Mouse (Mus musculus) intestine, embryonic 15.5 days (tissue): ENCODE results near the gene H2-DMb2. TPM values are rescaled to one million over a fixed set of nuclear protein-coding genes. Genes with fewer than 3 reads are reported as not detected.

ENCODE experiments used
- polyA plus RNA-seq: library from polyadenylated mRNA; unstranded; fragments of >200 nt; fragmentation: Nextera tagmentation; extraction: Ambion mirVana; gene quantifications from 2 replicates; pipeline ENCODE4 v1.2.1, GENCODE M21; 2015

H2-DMb2 gene
- polyA plus RNA-seq, 1 experiment from 2014 or later = 0.83 TPM

Other genes with a start within 250 kb of the H2-DMb2 start
- gene Platr17, start 238.2 kb upstream of the H2-DMb2 start, polyA plus RNA-seq = 0.18 and 0.21 TPM in 2 replicates
- gene Daxx, start 233.9 kb upstream of the H2-DMb2 start, polyA plus RNA-seq = 37.5 and 39.1 TPM in 2 replicates
- gene Tapbp, start 227.4 kb upstream of the H2-DMb2 start, polyA plus RNA-seq = 35.6 and 39.3 TPM in 2 replicates
- gene Zbtb22, start 227.4 kb upstream of the H2-DMb2 start, polyA plus RNA-seq = 14.4 and 16.2 TPM in 2 replicates
- gene Rgl2, start 213.8 kb upstream of the H2-DMb2 start, polyA plus RNA-seq = 29.2 and 32.9 TPM in 2 replicates
- 153 and 159 TPM in 2 replicates for gene Pfdn6, start 203.0 kb upstream of the H2-DMb2 start, polyA plus RNA-seq
- gene Wdr46, start 202.6 kb upstream of the H2-DMb2 start, polyA plus RNA-seq = 37.1 and 38.5 TPM in 2 replicates
- 9.8 TPM in 2 replicates for gene B3galt4, start 191.8 kb upstream of the H2-DMb2 start, polyA plus RNA-seq
- 44.0 and 47.4 TPM in 2 replicates for gene Vps52, start 187.5 kb upstream of the H2-DMb2 start, polyA plus RNA-seq
- 1,812 and 1,948 TPM in 2 replicates for gene Rps18, start 187.3 kb upstream of the H2-DMb2 start, polyA plus RNA-seq
- 190 and 264 TPM in 2 replicates for gene H2-K1, start 143.0 kb upstream of the H2-DMb2 start, polyA plus RNA-seq
- gene Ring1, start 118.6 kb upstream of the H2-DMb2 start, polyA plus RNA-seq = 16.8 and 18.2 TPM in 2 replicates
- 51.5 and 60.9 TPM in 2 replicates for gene H2-Ke6, start 115.2 kb upstream of the H2-DMb2 start, polyA plus RNA-seq
- 151 and 172 TPM in 2 replicates for gene Slc39a7, start 111.6 kb upstream of the H2-DMb2 start, polyA plus RNA-seq
- gene Rxrb, start 111.5 kb upstream of the H2-DMb2 start, polyA plus RNA-seq = 41.8 and 45.0 TPM in 2 replicates
- gene Col11a2, start 103.9 kb upstream of the H2-DMb2 start, polyA plus RNA-seq = 0.90 and 1.0 TPM in 2 replicates
- 0.66 and 0.85 TPM in 2 replicates for gene H2-Oa, start 51.0 kb upstream of the H2-DMb2 start, polyA plus RNA-seq
- gene H2-DMa, start 23.8 kb upstream of the H2-DMb2 start, polyA plus RNA-seq = 11.3 and 13.4 TPM in 2 replicates
- gene Brd2, start 20.7 kb upstream of the H2-DMb2 start, polyA plus RNA-seq = 88.2 and 90.7 TPM in 2 replicates
- 3.2 TPM in 2 replicates for gene H2-DMb1, start 9.8 kb downstream of the H2-DMb2 start, polyA plus RNA-seq
- gene Tap1, start 44.2 kb downstream of the H2-DMb2 start, polyA plus RNA-seq = 6.2 and 6.9 TPM in 2 replicates
- 9.3 and 9.4 TPM in 2 replicates for gene Psmb9, start 44.5 kb downstream of the H2-DMb2 start, polyA plus RNA-seq
- 15.5 and 16.9 TPM in 2 replicates for gene Psmb8, start 54.4 kb downstream of the H2-DMb2 start, polyA plus RNA-seq
- 5.3 and 5.6 TPM in 2 replicates for gene Tap2, start 60.2 kb downstream of the H2-DMb2 start, polyA plus RNA-seq
- 0.06 and 0.13 TPM in 2 replicates for gene H2-Ob, start 95.6 kb downstream of the H2-DMb2 start, polyA plus RNA-seq
- gene H2-Ab1, start 114.4 kb downstream of the H2-DMb2 start, polyA plus RNA-seq = 17.1 and 21.4 TPM in 2 replicates
- gene H2-Aa, start 144.5 kb downstream of the H2-DMb2 start, polyA plus RNA-seq = 10.2 TPM in 2 replicates
- gene H2-Eb1, start 162.6 kb downstream of the H2-DMb2 start, polyA plus RNA-seq = 6.9 and 7.4 TPM in 2 replicates
- gene H2-Eb2, start 182.4 kb downstream of the H2-DMb2 start, polyA plus RNA-seq = not detected in 2 replicates
- gene Btnl2, start 211.5 kb downstream of the H2-DMb2 start, polyA plus RNA-seq = 3.7 and 5.0 TPM in 2 replicates
- gene Btnl1, start 233.8 kb downstream of the H2-DMb2 start, polyA plus RNA-seq = 9.4 and 14.7 TPM in 2 replicates